Mouse (Mus musculus) lung, adult 2 months (tissue): Measurements from ENCODE around the gene Igsf21. TPM values are rescaled to one million over a fixed set of nuclear protein-coding genes. Genes with fewer than 3 reads are reported as not detected.

Experiments used
- DNase-seq: peaks from one replicate; pipeline ENCODE4 v3.0.0; 2022
- H3K4me1 ChIP-seq: fragments of 200-500 bp; 2 replicates; pipeline ENCODE4 v1.6.1; 2011; ENCODE audit warnings: low read length; ENCODE audit not compliant: control insufficient read depth, insufficient read depth
- H3K4me3 ChIP-seq: fragments of 200-500 bp; replicated peaks from 2 replicates; pipeline ENCODE3; 2011; ENCODE audit warnings: low read depth, mild to moderate bottlenecking, control low read depth, low read length; ENCODE audit errors: extremely low read depth
- CTCF ChIP-seq: fragments of 200-500 bp; IDR thresholded peaks from 2 replicates; pipeline ENCODE4 v1.5.1; 2011; ENCODE audit warnings: mild to moderate bottlenecking, low read length, control low read depth; ENCODE audit not compliant: insufficient read depth
- POLR2A ChIP-seq: fragments of 200-500 bp; IDR thresholded peaks from 2 replicates; pipeline ENCODE4 v1.6.1; 2011; ENCODE audit warnings: low read depth, mild to moderate bottlenecking, control low read depth, low read length, borderline replicate concordance; ENCODE audit errors: extremely low read depth
- WGBS: fragments of 180-500 bp; shearing (Covaris S2); methylation state at CpG from one replicate; pipeline ENCODE4 v1.1.7; 2018; 5-methylcytosine and 5-hydroxymethylcytosine counted together
- polyA plus RNA-seq: library from polyadenylated mRNA; depleted of rRNA; stranded (reverse); fragments of >200 nt; gene quantifications from 2 replicates; pipeline ENCODE4 v1.2.3, GENCODE M21; 2012

Gene Igsf21
- polyA plus RNA-seq, 1 experiment, result 0.26 TPM

- H3K4me1 ChIP-seq, result no peaks in the 10 kb centered on the region
- no peak for DNase-seq
- TF ChIP-seq CTCF (no peak), POLR2A (no peak)
- 68% methylated on average over 11 of the region's 11 CpGs for WGBS
- no peak overlapping the region for H3K4me3 ChIP-seq
Observed at GRCm38 (mm10) chr4:140010728-140011470, 235.7 kb downstream of the Igsf21 start.

- DNase-seq, result no peak
- Histone ChIP-seq H3K4me1 (no peaks in the 10 kb centered on the region), H3K4me3 (no peak overlapping the region)
- TF ChIP-seq CTCF (no peak), POLR2A (no peak)
- WGBS, result 6% methylated on average over 5 of the region's 5 CpGs
Observed at GRCm38 (mm10) chr4:140004932-140005331, 241.7 kb downstream of the Igsf21 start.

- 11% methylated on average over 12 of the region's 12 CpGs for WGBS
- peak; percentile 23 for DNase-seq
- TF ChIP-seq CTCF, result no peak
- 0 out of 2 replicates have a peak, but pooled peaks have one; percentile 7 for TF ChIP-seq POLR2A
- H3K4me1 ChIP-seq, result no peaks in the 10 kb centered on the region
- peak overlapping the region; percentile 0 for H3K4me3 ChIP-seq
Observed at GRCm38 (mm10) chr4:140004170-140004569, 242.4 kb downstream of the Igsf21 start.

GRCm38 (mm10) chr4:140002069-140002468 lies 244.5 kb downstream of the Igsf21 start:
- no peak for DNase-seq
- no peaks in the 10 kb centered on the region for H3K4me1 ChIP-seq
- 30% methylated on average over 12 of the region's 12 CpGs for WGBS

GRCm38 (mm10) chr4:140000911-140001310 lies 245.7 kb downstream of the Igsf21 start:
- TF ChIP-seq CTCF (no peak), POLR2A (no peak)
- Histone ChIP-seq H3K4me3 (no peak overlapping the region), H3K4me1 (no peaks in the 10 kb centered on the region)
- DNase-seq, result no peak
- WGBS, result 77% methylated on average over 5 of the region's 5 CpGs

More at GRCm38 (mm10) chr4:140002069-140002468, 244.5 kb downstream of the Igsf21 start:
- no peak overlapping the region for H3K4me3 ChIP-seq
- TF ChIP-seq CTCF, result no peak
- TF ChIP-seq POLR2A, result no peak

- WGBS, result 71% methylated on average over 7 of the region's 7 CpGs
Observed at GRCm38 (mm10) chr4:139999033-139999432, 247.6 kb downstream of the Igsf21 start.

GRCm38 (mm10) chr4:139995659-139996058 lies 250.9 kb downstream of the Igsf21 start:
- Histone ChIP-seq H3K4me1 (no peaks in the 10 kb centered on the region), H3K4me3 (no peak overlapping the region)
- no peak for DNase-seq
- WGBS, result 55% methylated on average over 8 of the region's 8 CpGs
- TF ChIP-seq CTCF (no peak), POLR2A (no peak)

More at GRCm38 (mm10) chr4:139999033-139999432, 247.6 kb downstream of the Igsf21 start:
- TF ChIP-seq POLR2A, result no peak
- TF ChIP-seq CTCF, result no peak
- H3K4me1 ChIP-seq, result no peaks in the 10 kb centered on the region
- DNase-seq, result no peak
- no peak overlapping the region for H3K4me3 ChIP-seq

GRCm38 (mm10) chr4:139993111-139993755 lies 253.4 kb downstream of the Igsf21 start:
- TF ChIP-seq CTCF (no peak), POLR2A (no peak)
- 18% methylated on average over 16 of the region's 16 CpGs for WGBS

GRCm38 (mm10) chr4:139986913-139987312 lies 259.7 kb downstream of the Igsf21 start:
- WGBS, result 55% methylated on average over 7 of the region's 7 CpGs
- Histone ChIP-seq H3K4me3 (no peak overlapping the region), H3K4me1 (no peaks in the 10 kb centered on the region)
- DNase-seq, result no peak
- no peak for TF ChIP-seq CTCF
- no peak for TF ChIP-seq POLR2A

More at GRCm38 (mm10) chr4:139993111-139993755, 253.4 kb downstream of the Igsf21 start:
- DNase-seq, result no peak
- H3K4me3 ChIP-seq, result no peak overlapping the region
- no peaks in the 10 kb centered on the region for H3K4me1 ChIP-seq
